Mouse (Mus musculus): ENCODE data around the gene Tomt. TPM values are rescaled to one million over a fixed set of nuclear protein-coding genes. Genes with fewer than 3 reads are reported as not detected.
A peak's percentile ranks its signal among the peaks of the same experiment; 100 is the strongest.
"Not testable (repeated sequence)": the region's sequence is repeated elsewhere in the genome, so short reads cannot be mapped to it uniquely, and the experiment has no call there.

Tomt gene
- 0.12 and 0.23 TPM in 2 replicates for polyA plus RNA-seq (2012; rRNA removed)

DNA sequence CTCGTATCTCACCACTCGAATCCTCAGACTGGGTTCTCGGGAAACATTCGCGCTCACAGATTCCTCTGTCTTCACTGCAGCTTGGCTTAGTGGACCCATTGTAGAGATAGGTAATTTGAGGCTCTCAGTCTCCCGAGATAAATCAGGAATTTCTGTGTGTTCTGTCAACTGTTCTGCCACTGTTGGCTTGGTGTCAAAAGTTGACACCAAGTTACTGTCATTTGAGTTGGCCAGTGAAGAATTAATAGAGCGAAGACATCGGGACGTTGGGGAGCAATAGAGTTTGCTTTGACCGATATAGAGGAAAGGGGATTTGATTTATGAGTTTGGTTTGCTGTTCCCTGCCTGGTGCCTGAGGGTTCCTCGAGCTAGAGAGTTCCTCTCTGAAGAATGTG, at the start of gene Tomt:
TSS of gene Tomt (minus strand) at position 73 of the 395 bp plus-strand sequence.
- no peak for DNase-seq (ENCODE audit: low spot score)

DNA sequence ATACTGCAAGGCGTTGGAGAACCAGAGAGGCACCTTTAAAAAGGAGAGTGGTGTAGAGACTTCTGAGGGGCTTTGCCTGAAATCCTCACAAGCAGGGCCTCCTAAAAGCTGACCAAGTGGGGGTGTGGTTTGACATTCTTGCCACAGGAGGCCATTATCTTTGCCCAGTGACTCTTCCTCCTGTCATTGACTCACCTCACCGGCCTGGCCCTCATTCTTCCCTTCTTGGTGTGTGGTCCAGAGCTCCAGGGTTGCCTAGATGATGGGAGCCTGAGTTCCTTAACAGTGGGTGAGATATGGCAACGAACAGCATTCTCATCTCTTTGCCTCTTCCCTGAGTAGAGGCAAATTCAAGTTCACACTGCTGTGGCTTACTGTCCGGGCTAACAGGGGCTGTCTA, 49.7 kb upstream of the Tomt start:
- no peak for DNase-seq (ENCODE audit: low spot score)

- DNase-seq (ENCODE audit: low spot score), result no peak
Measured at GRCm38 (mm10) chr7:101955276-101955675, 49.1 kb upstream of the Tomt start.

DNA sequence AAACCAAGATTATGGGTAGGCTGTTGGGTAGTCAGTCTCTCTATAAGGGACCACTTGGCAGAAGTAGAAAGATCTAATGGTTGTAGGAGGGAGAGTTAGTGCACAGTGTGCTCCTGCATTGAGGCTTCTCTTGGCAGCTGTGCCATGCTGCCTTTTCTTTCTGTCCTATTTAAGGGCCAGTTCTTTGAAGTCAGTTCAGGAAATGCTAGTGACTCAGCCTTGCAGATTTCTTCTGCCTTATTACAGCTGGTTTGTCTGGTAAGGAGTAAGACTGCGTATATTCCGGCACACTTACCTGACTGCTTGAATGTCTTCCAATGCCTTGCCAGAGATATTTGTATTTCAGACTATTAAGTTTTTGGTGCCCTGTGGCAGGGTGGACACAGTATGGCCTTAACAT, 48.0 kb upstream of the Tomt start:
- no peak for DNase-seq (ENCODE audit: low spot score)

DNA sequence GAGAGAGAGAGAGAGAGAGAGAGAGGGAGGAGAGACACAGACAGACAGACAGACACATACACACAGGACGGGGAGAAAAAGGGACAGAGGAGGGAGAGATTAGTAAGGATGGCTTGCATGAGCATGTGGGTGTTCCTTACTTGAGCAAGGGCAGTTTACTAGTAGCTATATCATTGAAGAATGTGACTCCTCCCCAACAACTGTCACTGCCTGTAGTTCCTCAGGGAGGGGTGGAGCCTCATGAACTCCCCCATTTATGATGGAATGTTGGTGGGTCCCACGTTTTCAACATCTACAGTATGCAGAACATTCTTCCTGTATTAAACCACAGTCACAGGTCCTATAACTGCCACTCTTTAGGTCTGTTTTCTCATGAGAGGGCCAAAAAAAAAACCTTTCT, 45.9 kb upstream of the Tomt start:
- no peak for DNase-seq (ENCODE audit: low spot score)

GRCm38 (mm10) chr7:101951648-101952047, 45.5 kb upstream of the Tomt start:
- DNase-seq (ENCODE audit: low spot score), result no peak

DNA sequence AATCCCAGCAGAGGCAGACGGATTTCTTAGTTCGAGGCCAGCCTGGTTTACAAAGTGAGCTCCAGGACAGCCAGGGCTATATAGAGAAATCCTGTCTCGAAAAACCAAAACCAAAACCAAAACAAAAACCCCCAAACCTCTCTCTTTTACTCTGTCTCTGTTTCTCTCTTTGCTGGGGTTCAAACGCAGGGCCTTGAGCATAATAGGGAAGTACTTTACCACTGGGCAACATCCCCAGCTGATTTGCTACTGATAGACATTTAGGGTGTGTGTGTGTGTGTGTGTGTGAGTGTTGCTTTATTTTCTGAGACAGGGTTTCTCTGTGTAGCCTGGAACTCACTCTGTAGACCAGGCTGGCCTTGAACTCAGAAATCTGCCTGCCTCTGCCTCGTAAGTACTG, 42.8 kb upstream of the Tomt start:
- not testable (repeated sequence) for DNase-seq (ENCODE audit: low spot score)

DNA sequence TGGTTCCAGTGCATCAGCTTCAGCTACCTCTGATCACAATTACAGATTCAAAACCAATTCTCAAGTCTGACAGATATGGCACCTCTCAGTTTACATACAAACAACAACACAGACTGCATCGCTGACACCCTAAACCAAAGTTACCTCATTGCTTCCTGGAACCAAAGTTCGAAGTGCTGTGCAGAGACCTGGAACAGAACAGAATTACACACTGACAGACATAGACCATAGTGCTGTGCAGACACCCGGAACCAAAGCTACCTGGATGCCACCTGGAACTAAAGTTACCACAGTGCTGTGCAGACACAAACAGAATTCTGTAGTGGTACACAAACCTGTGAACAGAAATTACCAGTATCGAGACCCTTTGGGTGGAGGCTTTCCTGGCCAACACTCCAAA, 33.6 kb upstream of the Tomt start:
- DNase-seq (ENCODE audit: low spot score), result no peak

DNA sequence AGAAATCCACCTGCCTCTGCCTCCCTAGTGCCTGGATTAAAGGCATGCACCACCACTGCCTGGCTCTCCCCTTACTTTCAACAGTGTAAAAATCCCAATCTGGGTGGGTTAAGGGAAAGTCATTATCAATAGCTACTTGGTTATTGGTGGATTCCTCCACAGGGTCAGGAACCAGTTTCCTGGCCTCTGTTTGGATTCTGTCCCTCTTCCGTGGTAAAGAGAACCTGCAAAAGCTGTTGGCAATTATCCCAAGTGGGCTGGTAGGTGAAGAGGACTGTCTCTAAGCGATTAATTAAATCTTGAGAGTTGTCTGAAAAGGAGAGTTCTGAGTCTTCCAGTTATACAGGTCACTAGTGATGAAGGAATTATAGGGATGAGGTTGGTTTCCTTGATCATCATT, 32.2 kb upstream of the Tomt start:
- no peak for DNase-seq (ENCODE audit: low spot score)

DNA sequence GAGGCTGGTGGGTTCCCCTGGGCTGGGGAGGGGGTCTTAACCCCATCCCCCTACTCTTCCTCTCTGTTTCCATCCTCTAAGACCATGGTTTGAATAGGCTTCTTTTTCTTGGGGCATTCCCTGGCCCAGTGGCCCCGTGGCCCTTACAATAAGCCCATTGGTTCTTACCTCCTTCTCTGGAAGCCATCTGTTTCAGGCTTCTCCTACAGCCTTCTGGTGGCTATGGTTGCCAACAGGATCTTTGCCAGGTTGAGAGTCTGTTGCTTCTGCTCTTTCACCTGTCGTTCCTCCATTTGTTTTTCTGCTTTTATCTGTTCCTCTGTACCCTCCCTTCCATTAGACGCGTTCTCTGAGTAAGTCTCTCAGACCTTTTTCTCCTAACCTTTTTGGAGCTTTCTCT, 31.4 kb upstream of the Tomt start:
- DNase-seq (ENCODE audit: low spot score), result no peak

GRCm38 (mm10) chr7:101936996-101937395, 30.8 kb upstream of the Tomt start:
- no peak for DNase-seq (ENCODE audit: low spot score)

- DNase-seq (ENCODE audit: low spot score), result no peak
Measured at GRCm38 (mm10) chr7:101935957-101936356, 29.8 kb upstream of the Tomt start.

GRCm38 (mm10) chr7:101933751-101934240, 27.6 kb upstream of the Tomt start, which contains the start of the genes Lrrc51 and Numa1:
Lrrc51 (minus strand) TSS chr7:101933895.
Numa1 (plus strand) TSS chr7:101934111.
- DNase-seq (ENCODE audit: low spot score), result peak; percentile 88

GRCm38 (mm10) chr7:101933300-101933699, 27.1 kb upstream of the Tomt start:
- peak; percentile 36 for DNase-seq (ENCODE audit: low spot score)

GRCm38 (mm10) chr7:101932551-101932950, 26.4 kb upstream of the Tomt start:
- no peak for DNase-seq (ENCODE audit: low spot score)

GRCm38 (mm10) chr7:101928093-101928492, 21.9 kb upstream of the Tomt start:
- no peak for DNase-seq (ENCODE audit: low spot score)

DNA sequence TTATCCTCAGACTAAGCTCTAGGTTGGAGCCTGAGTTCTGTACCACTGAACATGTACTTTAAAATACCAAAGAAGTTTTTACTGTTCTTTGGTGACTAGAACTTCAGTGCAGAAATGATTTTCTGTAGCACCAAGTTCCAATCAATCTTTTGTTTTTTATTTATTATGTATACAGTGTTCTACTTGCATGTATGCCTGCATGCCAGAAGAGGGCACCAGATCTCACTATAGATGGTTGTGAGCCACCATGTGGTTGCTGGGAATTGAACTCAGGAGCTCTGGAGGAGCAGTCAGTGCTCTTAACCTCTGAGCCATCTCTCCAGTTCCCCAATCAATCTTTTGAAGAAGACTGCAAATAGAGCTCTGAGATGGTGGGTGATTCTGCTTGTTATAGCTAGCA, 19.7 kb upstream of the Tomt start:
- DNase-seq (ENCODE audit: low spot score), result not testable (repeated sequence)

GRCm38 (mm10) chr7:101918071-101918470, 11.9 kb upstream of the Tomt start:
- DNase-seq (ENCODE audit: low spot score), result no peak

- no peak for DNase-seq (ENCODE audit: low spot score)
Measured at GRCm38 (mm10) chr7:101911982-101912381, 5.8 kb upstream of the Tomt start.

DNA sequence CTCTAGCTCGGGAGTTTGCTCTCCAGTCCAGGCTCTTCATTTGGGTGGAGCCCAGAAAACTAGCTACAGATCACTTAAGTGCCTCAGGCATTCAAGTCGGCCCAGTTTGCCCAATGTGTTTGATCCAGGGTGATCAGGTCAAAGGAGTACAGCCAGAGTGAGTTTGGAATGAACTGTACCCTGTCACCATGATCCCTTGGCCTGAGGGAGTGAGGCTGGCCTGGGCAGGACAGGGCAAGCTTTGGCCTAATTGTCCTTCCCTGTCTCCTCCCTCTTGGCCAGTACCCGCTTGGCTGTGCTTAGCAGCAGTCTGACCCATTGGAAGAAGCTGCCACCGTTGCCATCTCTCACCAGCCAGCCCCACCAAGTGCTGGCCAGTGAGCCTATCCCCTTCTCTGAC, 4.0 kb upstream of the Tomt start:
- DNase-seq (ENCODE audit: low spot score), result no peak

- no peak for DNase-seq (ENCODE audit: low spot score)
Measured at GRCm38 (mm10) chr7:101908367-101908766, 2.2 kb upstream of the Tomt start.

DNA sequence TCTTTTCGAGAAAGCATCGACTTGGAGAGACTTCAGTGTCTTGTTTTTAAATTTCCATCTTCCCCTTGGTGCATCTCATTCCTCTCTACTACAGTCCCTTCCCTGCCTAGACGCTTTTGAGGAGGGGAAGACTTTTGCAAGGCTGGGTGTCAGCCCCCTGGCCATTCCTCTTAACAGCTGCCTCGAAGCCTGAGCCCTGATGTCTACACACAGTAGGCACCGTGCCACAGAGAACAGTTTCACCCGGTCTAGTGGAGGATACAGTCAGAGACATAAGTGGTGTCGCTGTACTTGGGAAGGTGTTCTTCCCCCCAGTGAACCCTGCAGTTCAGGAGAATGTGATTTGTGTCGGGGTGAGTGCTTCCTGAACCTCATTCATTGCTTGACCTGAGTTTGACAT, 537 bp upstream of the Tomt start:
- DNase-seq (ENCODE audit: low spot score), result no peak

DNA sequence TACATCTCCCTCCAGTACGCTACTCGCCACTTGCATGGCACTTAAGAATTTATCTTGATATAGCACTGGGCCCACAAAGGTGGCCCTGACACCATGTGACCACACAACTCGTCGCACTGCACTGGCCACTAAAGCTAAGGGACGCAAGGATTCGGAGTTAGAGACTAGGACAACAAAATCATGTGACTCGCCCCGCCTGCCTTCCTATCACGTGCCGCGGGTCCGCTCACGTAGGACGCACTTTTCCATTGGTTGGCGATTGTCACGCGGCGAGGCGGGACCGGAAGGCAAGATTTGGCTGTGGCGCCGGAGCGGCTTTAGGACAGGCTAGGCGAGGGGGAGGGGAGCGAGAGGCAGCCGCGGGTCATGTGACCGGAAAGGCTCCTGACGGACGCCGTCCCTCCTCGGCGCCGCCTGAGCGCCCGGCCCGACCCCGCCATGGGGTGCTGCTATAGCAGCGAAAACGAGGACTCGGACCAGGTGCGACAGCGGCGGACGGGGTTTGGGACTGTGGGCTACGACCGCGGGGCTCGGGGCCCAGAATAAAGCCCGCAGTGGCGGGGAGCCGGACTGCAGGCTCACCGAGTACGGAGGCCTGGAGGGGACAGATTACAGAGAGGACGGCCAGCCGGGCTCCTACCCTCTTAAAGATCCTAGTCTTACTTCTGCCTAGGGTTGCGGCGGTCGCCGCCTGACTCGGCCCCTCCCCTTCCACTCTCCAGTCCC, 435 bp downstream of the Tomt start, which contains the start of gene Lamtor1:
TSS of gene Lamtor1 (plus strand) at position 344 of the 726 bp plus-strand sequence.
- peak; percentile 100 for DNase-seq (ENCODE audit: low spot score)

DNA sequence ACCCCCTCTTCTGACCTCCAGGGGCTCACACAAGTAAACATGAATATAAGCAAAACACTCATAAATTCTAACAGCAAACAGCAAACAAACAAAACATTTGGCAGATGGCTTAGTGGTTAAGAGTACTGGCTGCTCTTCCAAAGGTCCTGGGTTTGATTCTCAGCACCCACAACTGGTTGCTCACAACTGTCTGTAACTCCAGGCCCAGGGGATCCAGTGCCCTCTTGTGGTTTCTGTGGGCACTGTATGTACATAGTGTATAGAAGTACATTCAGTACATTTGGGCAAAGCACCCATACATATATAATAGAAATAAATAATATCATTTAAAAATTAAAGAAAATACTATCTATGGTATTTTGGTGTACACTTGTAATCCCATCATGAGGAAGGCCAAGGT, 3.3 kb downstream of the Tomt start:
- no peak for DNase-seq (ENCODE audit: low spot score)

All from urinary bladder, adult 2 months (tissue).